Mouse (Mus musculus) G1E-ER4 (cell line): ENCODE results near the gene Klf8. TPM values are rescaled to one million over a fixed set of nuclear protein-coding genes. Genes with fewer than 3 reads are reported as not detected.

Experiments used
- GATA1 ChIP-seq: IDR thresholded peaks from one replicate; pipeline ENCODE4 v1.8.0; 2012; ENCODE audit warnings: low read length, inconsistent platforms
- polyA plus RNA-seq: library from polyadenylated mRNA; stranded (reverse); fragments of >175 nt; gene quantifications from 2 replicates; pipeline ENCODE4 v1.2.3, GENCODE M21; 2012

Klf8 gene
- polyA plus RNA-seq, 1 experiment = not detected

- no peak for TF ChIP-seq GATA1
Observed at GRCm38 (mm10) chrX:153389291-153389690, 152.0 kb downstream of the Klf8 start.

GRCm38 (mm10) chrX:153417067-153417466 lies 179.8 kb downstream of the Klf8 start:
- no peak for TF ChIP-seq GATA1

GRCm38 (mm10) chrX:153433659-153434293 lies 196.5 kb downstream of the Klf8 start:
- no peak for TF ChIP-seq GATA1

GRCm38 (mm10) chrX:153439573-153439972 lies 202.3 kb downstream of the Klf8 start:
- TF ChIP-seq GATA1 = no peak

- TF ChIP-seq GATA1 = no peak
Observed at GRCm38 (mm10) chrX:153440018-153440417, 202.8 kb downstream of the Klf8 start.

Other genes with a start within 250 kb of the Klf8 start
- gene Usp51, start 231.0 kb upstream of the Klf8 start, polyA plus RNA-seq = not detected in 2 replicates
- gene Mageh1, start 199.9 kb upstream of the Klf8 start, polyA plus RNA-seq = not detected in 2 replicates
- gene Foxr2, start 118.7 kb upstream of the Klf8 start, polyA plus RNA-seq = not detected in 2 replicates
- not detected in 2 replicates for gene Rragb, start 97.5 kb upstream of the Klf8 start, polyA plus RNA-seq